Mouse (Mus musculus) T-helper 1 cell (primary cell): ENCODE measurements around the gene Tcf23.

Experiments
- in situ Hi-C: fragments of 300-600 bp; cut with MboI, MseI; formaldehyde crosslinking; loops from one replicate; pipeline ENCODE4 v1.15.1; 2025; ENCODE audit warnings: high pct_unique_total_duplicates

Tcf23 gene

DNA sequence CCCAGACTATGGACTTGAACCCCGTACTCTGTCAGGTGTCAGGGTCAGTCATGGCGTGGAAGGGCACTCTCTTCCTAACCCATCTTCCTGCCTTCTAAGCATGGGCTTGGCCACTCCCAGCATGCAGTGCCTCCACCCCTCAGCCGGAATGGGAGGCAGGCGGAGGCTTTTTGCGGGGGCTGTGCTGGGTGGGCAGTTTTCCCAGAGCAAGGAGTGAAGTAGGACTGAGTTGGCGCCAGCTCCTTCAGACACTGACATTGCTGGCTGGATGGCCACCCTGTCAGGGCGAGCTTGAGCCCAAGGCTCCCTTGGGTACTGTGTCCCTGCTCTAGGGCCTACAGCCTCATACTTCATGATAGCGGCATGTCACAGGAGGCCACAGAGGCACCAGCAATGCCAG lies at the start of gene Tcf23:
TSS of gene Tcf23 (plus strand) at position 247 of the 400 bp plus-strand sequence.
- in situ Hi-C loops = no loop called here

DNA sequence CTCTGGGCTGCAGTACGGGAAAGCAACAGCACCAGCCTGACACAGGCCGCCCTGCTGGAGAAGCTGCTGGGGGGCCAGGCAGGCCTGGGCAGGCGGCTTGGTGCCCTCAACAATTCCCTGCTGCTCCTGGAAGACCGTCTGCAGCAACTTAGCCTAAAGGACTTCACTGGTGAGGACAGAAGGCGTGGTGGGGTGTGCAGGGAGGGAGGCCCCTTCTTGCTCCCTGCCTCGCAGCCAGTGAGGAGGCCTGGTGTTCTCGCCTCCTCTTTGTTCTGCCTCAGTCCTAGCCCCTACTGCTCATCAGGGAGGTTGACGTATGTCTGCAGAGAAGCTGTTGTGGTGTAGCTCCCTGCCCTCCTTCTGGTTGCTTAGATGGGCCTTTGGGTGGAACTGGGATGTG lies 49.8 kb upstream of the Tcf23 start:
- in situ Hi-C loops = no loop called here

GRCm38 (mm10) chr5:30919831-30920614 lies 48.4 kb upstream of the Tcf23 start:
- in situ Hi-C loops = no loop called here

DNA sequence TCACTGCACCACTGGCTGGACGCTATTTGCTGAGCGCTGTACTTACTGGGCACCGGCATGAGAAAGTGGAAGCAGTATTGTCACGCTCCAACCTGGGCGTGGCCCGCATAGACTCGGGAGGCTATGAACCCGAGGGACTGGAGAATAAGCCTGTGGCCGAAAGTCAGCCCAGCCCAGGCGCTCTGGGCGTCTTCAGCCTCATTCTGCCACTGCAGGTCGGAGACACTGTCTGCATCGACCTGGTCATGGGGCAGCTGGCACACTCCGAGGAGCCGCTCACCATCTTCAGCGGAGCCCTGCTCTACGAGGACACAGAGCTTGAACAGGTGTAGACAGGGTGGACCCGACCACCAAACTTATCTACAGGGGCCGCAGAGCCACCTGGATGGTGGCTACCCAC lies 47.8 kb upstream of the Tcf23 start:
- in situ Hi-C loops = no loop called here

DNA sequence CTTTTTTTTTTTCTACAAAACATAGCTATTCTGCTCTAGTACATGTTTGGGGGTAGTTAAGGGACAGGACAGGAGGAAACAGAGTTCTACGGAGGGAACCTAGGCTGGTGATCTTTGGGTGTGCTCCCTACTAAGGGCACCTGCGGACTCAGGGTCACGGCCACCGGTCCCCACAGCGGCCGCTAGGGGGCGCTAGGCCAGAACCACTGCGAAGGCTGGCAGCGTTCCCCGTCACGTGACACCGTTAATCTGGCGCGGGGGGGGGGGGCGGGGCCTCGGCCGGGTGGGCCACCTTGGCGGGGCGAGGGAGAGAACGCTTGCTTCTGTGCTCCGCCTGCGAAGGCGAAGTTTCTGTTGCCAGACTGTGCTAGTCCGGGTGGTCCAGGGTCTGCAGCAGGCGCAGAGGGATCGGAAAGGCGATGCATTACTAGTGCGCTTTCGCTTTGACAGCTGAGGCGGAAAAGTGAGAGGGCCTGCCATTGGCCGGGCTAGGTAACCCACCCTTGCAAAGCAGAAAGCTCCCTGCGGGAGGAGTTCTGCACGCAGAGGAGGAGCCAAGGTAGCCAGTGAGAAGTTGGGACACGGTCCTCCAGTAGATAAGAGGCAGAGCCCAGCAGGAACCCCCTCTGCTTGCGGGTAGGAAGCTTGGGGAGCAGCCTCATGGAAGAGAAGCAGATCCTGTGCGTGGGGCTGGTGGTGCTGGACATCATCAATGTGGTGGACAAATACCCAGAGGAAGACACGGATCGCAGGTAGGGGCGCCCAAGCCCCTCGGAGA lies 47.0 kb upstream of the Tcf23 start, which contains the start of gene Khk:
TSS of gene Khk (plus strand) at position 176 of the 778 bp plus-strand sequence.
- in situ Hi-C loops = no loop called here

GRCm38 (mm10) chr5:30922581-30923041 lies 45.9 kb upstream of the Tcf23 start:
- in situ Hi-C loops = no loop called here

GRCm38 (mm10) chr5:30923119-30923518 lies 45.3 kb upstream of the Tcf23 start:
- in situ Hi-C loops = no loop called here

DNA sequence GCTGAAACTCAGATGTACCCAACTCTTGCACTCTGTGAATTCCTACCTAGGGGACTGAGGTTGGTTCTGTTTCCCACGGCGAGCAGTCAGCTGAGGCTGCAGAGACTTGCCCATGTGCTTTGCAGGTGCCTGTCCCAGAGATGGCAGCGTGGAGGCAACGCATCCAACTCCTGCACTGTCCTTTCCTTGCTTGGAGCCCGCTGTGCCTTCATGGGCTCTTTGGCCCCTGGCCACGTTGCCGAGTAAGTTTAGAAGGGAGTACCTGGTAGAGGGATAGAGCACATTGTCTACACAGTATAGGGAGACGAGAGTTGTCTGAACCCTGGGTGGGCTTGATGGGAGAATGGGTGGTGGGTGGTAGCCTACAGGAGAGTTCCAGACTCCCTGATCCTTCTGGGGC lies 43.8 kb upstream of the Tcf23 start:
- in situ Hi-C loops = loop anchor here (5.0 kb wide), 1 partner anchor 78 kb away; no protein-coding TSS in a partner anchor

DNA sequence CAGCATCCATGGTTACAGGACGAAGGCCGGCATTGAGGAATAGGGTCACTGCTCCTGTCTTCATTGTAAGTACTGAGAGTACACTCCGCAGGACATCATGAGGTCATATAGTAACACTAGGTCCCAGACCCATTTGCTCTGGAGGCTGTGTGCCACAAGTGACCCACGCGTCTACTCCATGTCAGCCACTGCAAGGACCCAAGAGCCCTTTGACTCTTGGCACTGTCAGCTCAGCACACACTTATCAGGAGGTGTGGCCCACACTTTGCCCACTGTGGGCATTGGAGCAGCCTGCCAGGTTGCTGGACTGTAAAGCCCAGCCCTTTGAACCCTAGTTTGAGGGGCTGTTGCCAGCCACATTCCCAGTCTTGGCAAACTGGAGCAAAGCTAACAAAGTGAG lies 43.2 kb upstream of the Tcf23 start:
- in situ Hi-C loops = loop anchor here (5.0 kb wide), 1 partner anchor 77 kb away; no protein-coding TSS in a partner anchor

DNA sequence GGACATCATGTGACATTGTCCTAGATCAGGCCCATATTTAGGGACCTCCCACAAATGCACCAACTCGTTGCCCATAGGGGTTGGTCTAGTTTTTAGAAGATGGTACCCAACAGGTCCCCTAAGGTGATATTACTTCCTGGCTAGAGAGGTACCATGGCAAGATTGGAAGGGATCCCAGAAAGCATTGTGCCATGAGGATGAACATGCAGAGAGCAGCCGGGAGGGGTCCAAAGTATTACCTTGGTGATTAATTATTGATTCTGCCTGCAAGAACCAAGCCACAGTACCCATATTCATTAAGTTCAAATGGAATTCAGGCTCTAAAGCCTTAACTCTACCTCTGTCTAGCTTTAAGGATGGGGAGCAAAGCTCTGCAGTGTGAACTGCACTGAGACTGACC lies 42.4 kb upstream of the Tcf23 start:
- in situ Hi-C loops = loop anchor here (5.0 kb wide), 1 partner anchor 76 kb away; no protein-coding TSS in a partner anchor

- in situ Hi-C loops = loop anchor here (5.0 kb wide), 1 partner anchor 74 kb away; no protein-coding TSS in a partner anchor
Observed at GRCm38 (mm10) chr5:30927945-30928529, 40.4 kb upstream of the Tcf23 start.

- in situ Hi-C loops = loop anchor here (5.0 kb wide), 1 partner anchor 52 kb away; no protein-coding TSS in a partner anchor
Observed at GRCm38 (mm10) chr5:30930121-30930520, 38.3 kb upstream of the Tcf23 start.

GRCm38 (mm10) chr5:30930846-30931245 lies 37.6 kb upstream of the Tcf23 start:
- in situ Hi-C loops = loop anchor here (5.0 kb wide), 1 partner anchor 51 kb away; no protein-coding TSS in a partner anchor

DNA sequence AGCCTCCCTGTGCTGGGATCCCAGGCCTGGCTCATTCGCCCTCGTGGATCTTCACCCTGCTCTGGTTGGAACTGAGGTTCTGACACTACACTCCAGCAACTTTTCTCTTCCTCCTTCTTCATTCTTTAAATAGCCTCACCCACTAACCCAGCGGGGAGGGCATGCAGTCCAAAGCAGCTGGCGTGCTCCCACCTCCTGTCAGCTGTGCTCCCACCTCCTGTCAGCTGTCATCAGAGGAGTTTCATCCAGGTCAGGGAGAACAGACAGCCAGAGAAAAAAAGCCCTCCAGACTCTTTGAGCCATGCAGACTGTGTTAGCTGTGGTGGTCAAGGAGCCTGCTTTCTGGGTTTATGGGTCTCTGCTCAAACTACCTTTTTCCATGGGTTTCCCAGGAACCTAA lies 37.1 kb upstream of the Tcf23 start:
- in situ Hi-C loops = loop anchor here (5.0 kb wide), 1 partner anchor 51 kb away; no protein-coding TSS in a partner anchor

- in situ Hi-C loops = loop anchor here (5.0 kb wide), 1 partner anchor 49 kb away; no protein-coding TSS in a partner anchor
Observed at GRCm38 (mm10) chr5:30933705-30934104, 34.8 kb upstream of the Tcf23 start.

DNA sequence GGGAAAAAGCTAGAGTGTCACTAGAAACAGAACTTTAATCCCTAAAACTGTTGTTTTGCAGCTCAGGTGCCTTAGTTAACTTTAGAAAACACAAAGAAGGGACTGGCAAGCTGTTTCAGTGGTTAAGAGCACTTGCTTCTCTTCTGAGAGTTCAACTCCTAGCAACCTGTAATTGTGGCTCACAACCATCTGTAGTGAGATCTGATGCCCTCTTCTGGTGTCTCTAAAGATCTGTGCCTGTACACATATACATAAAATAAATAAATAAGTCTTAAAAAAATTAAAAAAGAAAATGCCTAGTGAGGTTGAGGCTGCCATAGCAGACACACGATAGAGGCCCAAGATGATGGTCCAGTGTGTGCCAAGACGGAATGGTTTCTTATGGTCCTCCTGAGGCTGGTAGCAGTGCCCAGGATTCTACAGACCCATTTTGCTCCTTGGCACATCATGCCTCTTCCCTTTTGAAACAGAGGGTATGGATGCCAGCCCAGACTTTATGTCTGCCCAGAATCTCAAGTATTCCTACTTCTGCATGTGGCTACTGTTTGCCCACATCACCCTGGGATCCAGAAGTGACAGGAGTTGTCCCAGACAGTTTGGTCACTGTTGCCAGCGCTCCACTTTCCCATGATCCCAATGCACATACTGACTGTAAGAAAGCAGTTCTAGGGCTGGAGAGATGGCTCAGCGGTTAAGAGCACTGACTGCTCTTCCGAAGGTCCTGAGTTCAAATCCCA lies 33.6 kb upstream of the Tcf23 start:
- in situ Hi-C loops = loop anchor here (5.0 kb wide), 1 partner anchor 47 kb away; no protein-coding TSS in a partner anchor

DNA sequence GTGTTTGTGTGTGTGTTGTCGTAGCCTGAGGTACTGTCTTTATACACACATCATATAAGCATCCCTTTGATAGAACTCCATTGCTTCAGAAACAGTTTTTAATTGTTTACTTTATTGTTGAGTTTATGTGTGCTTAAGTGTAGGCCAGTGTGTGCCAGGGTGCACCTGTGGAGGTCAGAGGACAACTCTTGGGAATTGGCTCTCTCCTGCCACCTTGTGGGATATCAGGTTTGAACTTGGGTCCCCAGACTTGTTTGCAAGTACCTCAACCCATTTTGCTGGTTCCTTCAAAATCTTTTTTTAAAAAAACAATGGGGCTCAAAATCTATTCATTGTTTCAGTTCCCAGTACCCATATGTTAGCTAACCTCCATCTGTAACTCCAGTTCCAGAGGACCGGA lies 25.5 kb upstream of the Tcf23 start:
- in situ Hi-C loops = no loop called here

DNA sequence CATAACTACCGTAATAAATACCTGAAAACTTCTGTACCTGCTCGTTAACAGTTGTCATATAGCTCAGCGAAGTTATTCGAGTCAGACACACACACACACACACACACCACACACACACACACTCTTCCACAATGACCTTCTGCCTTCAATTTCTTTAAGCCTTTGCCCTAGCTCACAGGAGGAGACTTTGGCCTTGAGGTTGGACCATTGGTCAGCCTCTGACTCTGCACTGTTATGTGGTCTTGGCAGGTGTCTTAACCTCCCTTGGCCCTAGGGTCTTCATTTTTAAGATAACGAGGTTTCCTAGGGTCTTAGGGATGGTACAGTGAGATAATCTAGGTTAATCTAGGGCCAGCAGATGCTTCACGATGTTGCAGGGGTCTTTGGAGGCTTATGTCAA lies 24.1 kb upstream of the Tcf23 start:
- in situ Hi-C loops = no loop called here

GRCm38 (mm10) chr5:30944956-30945781 lies 23.3 kb upstream of the Tcf23 start, which contains the start of gene Cgref1:
TSS of gene Cgref1 (minus strand) at chr5:30945591.
- in situ Hi-C loops = no loop called here

DNA sequence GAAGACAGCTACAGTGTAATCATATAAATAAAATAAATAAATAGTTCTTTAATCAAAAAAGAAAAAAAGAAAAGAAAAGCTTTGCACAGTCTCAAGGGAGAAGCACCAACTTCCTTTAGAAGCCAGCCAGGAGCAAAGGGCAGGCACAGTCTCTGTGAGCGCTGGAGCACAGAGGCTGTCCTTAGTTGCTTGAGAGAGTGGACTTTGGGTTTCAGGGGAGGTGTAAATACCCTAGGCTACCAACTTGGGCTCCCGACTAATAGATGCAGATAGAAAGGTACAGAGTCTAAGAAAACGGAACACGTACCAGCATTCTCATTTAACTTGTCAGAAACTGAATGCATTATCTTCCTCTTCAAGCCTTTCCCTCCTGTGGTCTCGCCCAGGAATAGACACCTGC lies 19.8 kb upstream of the Tcf23 start:
- in situ Hi-C loops = no loop called here
